Mouse (Mus musculus) midbrain, embryonic 16.5 days (tissue): ENCODE results near the gene Sec16b. TPM values are rescaled to one million over a fixed set of nuclear protein-coding genes. Genes with fewer than 3 reads are reported as not detected.

Experiments
- ATAC-seq: fragments of 200-750 bp; cut with Nextera tagmentation; 2 replicates; pipeline ENCODE4 v1.8.0; 2017; ENCODE audit warnings: moderate TSS enrichment
- H3K27ac ChIP-seq: fragments of 300-500 bp; sonication (generic); 2 replicates; pipeline ENCODE4 v1.5.1; 2014; ENCODE audit warnings: mild to moderate bottlenecking, low read length, mixed read lengths
- H3K27me3 ChIP-seq: fragments of 300-500 bp; sonication (generic); 2 replicates; pipeline ENCODE4 v1.6.1; 2014; ENCODE audit warnings: low read depth, low read length, mixed read lengths; ENCODE audit not compliant: control insufficient read depth, insufficient read depth
- H3K36me3 ChIP-seq: fragments of 300-500 bp; sonication (generic); 2 replicates; pipeline ENCODE4 v1.6.1; 2014; ENCODE audit warnings: mild to moderate bottlenecking, low read length, moderate library complexity, mixed read lengths; ENCODE audit not compliant: control insufficient read depth, insufficient read depth
- H3K4me1 ChIP-seq: fragments of 300-500 bp; sonication (generic); 2 replicates; pipeline ENCODE4 v1.6.1; 2014; ENCODE audit warnings: mild to moderate bottlenecking, low read length, mixed read lengths; ENCODE audit not compliant: control insufficient read depth, insufficient read depth
- H3K4me2 ChIP-seq: fragments of 300-500 bp; sonication (generic); 2 replicates; pipeline ENCODE4 v1.6.1; 2014; ENCODE audit warnings: mild to moderate bottlenecking, low read length, mixed read lengths
- H3K4me3 ChIP-seq: fragments of 300-500 bp; sonication (generic); 2 replicates; pipeline ENCODE4 v1.5.1; 2014; ENCODE audit warnings: low read depth, mild to moderate bottlenecking, low read length, moderate library complexity, mixed read lengths
- H3K9ac ChIP-seq: fragments of 300-500 bp; sonication (generic); 2 replicates; pipeline ENCODE4 v1.6.1; 2014; ENCODE audit warnings: low read depth, low read length, mixed read lengths
- H3K9me3 ChIP-seq: fragments of 300-500 bp; sonication (generic); replicated peaks from 2 replicates; pipeline ENCODE4 v1.6.1; 2014; ENCODE audit warnings: mild to moderate bottlenecking, low read length, mixed read lengths; ENCODE audit not compliant: control insufficient read depth, poor library complexity, severe bottlenecking
- WGBS: fragments of 180-500 bp; shearing (Covaris S2); extraction: QIAGEN DNeasy Blood & Tissue Kit; methylation state at CpG from one replicate; pipeline ENCODE4 v1.1.7; 2014; 5-methylcytosine and 5-hydroxymethylcytosine counted together
- polyA plus RNA-seq: library from polyadenylated mRNA; unstranded; fragments of >200 nt; fragmentation: Nextera tagmentation; extraction: Ambion mirVana; gene quantifications from 2 replicates; pipeline ENCODE4 v1.2.1, GENCODE M21; 2015

Gene Sec16b
- 0.32 and 0.36 TPM in 2 replicates for polyA plus RNA-seq

GRCm38 (mm10) chr1:157506522-157506921 lies at the start of gene Sec16b:
TSS of gene Sec16b (plus strand) at chr1:157506728.
- H3K9me3 ChIP-seq, result no peaks in the 10 kb centered on the region
- no peak within 1 kb of the TSS for H3K4me2 ChIP-seq
- WGBS, result 25% methylated on average over 5 of the region's 5 CpGs
- no peaks in the 10 kb centered on the region for H3K27me3 ChIP-seq
- no peak within 1 kb of the TSS for H3K27ac ChIP-seq
- H3K36me3 ChIP-seq, result no peaks in the 10 kb centered on the region
- H3K4me1 ChIP-seq, result peaks cover 3% of the 10 kb centered on the region; the same call in 1 of the 2 replicates
- H3K4me3 ChIP-seq, result no peak within 1 kb of the TSS
- H3K9ac ChIP-seq, result no peak within 1 kb of the TSS
- no peak for ATAC-seq

- peaks cover 6% of the 10 kb centered on the region; the same call in 1 of the 2 replicates for H3K4me1 ChIP-seq
- 32% methylated on average over 3 of the region's 3 CpGs for WGBS
- no peak overlapping the region for H3K4me3 ChIP-seq
- H3K27ac ChIP-seq, result no peak overlapping the region
- no peak for ATAC-seq
- no peaks in the 10 kb centered on the region for H3K36me3 ChIP-seq
- H3K9me3 ChIP-seq, result no peaks in the 10 kb centered on the region
- H3K4me2 ChIP-seq, result no peak overlapping the region
- H3K9ac ChIP-seq, result no peak overlapping the region
- no peaks in the 10 kb centered on the region for H3K27me3 ChIP-seq
Measured at GRCm38 (mm10) chr1:157457789-157458188, 48.7 kb upstream of the Sec16b start.

DNA sequence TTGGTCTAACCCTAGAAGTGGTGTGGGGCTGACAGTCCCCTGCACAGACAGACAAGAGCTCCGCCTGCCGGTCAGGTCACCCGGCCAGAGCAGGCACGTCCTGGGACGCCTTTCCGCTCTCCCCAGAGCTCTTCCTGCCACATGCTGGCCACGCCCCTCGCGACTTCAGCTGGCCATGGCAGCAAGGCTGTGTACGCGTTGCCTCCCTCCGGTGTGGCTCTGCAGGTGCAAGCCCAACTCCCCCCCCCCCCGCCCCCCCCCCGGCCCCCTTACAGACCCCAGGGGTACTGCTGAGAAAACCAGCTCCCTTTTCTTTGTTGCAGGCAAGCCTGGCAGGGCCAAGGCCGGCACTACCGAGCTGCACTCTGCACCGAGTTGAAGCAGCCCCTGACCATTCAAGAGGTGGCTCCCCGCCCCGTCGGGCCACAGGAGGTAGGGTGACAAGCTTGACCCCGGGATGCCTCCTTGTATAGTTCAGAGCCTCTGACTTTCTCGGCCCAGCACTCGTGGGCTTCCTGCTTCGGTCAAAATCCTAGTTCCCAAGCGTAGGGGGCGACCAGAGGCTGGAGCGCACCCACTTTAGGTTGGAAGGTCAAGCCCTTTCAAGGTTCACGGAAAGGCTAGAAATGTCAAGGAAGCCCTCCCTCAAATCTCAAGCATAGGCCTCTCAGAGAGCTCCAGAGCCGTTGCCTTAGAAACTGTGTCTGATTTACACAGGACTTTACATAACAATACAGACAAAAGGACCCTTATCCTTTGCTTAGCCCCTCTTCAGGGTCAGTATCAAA lies 47.9 kb upstream of the Sec16b start, which contains the start of gene Cryzl2:
Gene Cryzl2 (plus strand): TSS at position 157 of the 788 bp plus-strand sequence.
- H3K9ac ChIP-seq, result peak within 1 kb of the TSS; percentile 42; the same call in 1 of the 2 replicates
- H3K27ac ChIP-seq, result no peak within 1 kb of the TSS

GRCm38 (mm10) chr1:157459904-157460303 lies 46.6 kb upstream of the Sec16b start:
- 92% methylated on average over 5 of the region's 5 CpGs for WGBS
- no peak overlapping the region for H3K9ac ChIP-seq
- no peak overlapping the region for H3K4me2 ChIP-seq
- H3K4me1 ChIP-seq, result peaks cover 6% of the 10 kb centered on the region; the same call in 1 of the 2 replicates
- no peaks in the 10 kb centered on the region for H3K9me3 ChIP-seq
- no peaks in the 10 kb centered on the region for H3K27me3 ChIP-seq
- no peak for ATAC-seq
- no peak overlapping the region for H3K27ac ChIP-seq
- H3K36me3 ChIP-seq, result no peaks in the 10 kb centered on the region
- no peak overlapping the region for H3K4me3 ChIP-seq

More for the DNA sequence above, 47.9 kb upstream of the Sec16b start, which contains the start of gene Cryzl2:
- no peaks in the 10 kb centered on the region for H3K36me3 ChIP-seq
- ATAC-seq, result peak; percentile 86
- H3K27me3 ChIP-seq, result no peaks in the 10 kb centered on the region
- no peaks in the 10 kb centered on the region for H3K9me3 ChIP-seq
- peaks cover 6% of the 10 kb centered on the region; the same call in 1 of the 2 replicates for H3K4me1 ChIP-seq
- H3K4me3 ChIP-seq, result peak within 1 kb of the TSS; percentile 20
- WGBS, result 2% methylated on average over 26 of the region's 29 CpGs
- H3K4me2 ChIP-seq, result peak within 1 kb of the TSS; percentile 53

DNA sequence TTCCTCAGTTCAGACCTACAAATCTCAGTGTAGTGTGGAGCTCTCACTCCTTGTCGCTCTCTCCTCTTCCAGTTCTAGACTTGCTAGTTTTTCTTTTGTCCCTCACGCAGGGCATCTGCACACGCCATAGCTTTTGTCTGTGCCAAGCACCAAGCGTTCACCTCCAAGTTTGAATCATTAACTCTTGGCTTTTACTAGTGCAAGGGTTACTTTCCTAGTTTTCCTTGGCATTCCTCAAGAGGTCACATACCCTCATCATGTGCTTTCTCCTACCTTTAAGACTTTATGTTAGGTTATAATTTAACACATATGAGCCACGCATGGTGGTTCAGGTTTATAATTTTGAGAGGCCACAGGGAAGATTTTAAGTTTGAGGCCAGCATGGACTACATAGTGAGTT lies 45.3 kb upstream of the Sec16b start:
- no peak for ATAC-seq
- 97% methylated on average over 5 of the region's 5 CpGs for WGBS
- Histone ChIP-seq H3K4me1 (peaks cover 6% of the 10 kb centered on the region; the same call in 1 of the 2 replicates), H3K27me3 (no peaks in the 10 kb centered on the region), H3K4me3 (no peak overlapping the region), H3K9ac (no peak overlapping the region), H3K27ac (no peak overlapping the region), H3K9me3 (no peaks in the 10 kb centered on the region), H3K4me2 (no peak overlapping the region), H3K36me3 (no peaks in the 10 kb centered on the region)

GRCm38 (mm10) chr1:157462336-157462735 lies 44.2 kb upstream of the Sec16b start:
- Histone ChIP-seq H3K27ac (no peak overlapping the region), H3K9ac (no peak overlapping the region), H3K4me2 (no peak overlapping the region), H3K9me3 (no peaks in the 10 kb centered on the region), H3K36me3 (no peaks in the 10 kb centered on the region), H3K4me3 (no peak overlapping the region), H3K4me1 (peaks cover 6% of the 10 kb centered on the region; the same call in 1 of the 2 replicates), H3K27me3 (no peaks in the 10 kb centered on the region)
- WGBS, result 76% methylated on average over 3 of the region's 3 CpGs
- ATAC-seq, result no peak

DNA sequence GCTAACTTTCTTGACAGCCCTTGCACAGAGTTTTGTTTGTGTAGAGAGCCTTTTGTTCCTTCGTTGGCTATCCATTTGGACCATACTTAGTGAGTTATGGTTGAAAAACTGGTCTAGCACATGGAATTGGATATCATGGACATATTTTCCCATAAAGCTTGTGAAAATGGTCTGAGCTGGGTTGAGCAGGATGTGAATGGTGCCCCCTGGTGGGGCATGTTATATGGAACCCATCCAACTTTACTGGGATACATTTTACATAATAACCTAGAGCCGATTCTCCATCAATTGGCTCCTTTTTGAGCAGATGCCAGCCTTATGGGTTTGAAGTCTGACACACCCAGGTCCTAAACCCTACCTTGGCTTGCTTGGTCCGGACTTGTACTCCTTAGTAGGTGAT lies 41.3 kb upstream of the Sec16b start:
- no peaks in the 10 kb centered on the region for H3K9me3 ChIP-seq
- H3K4me2 ChIP-seq, result no peak overlapping the region
- no peak overlapping the region for H3K4me3 ChIP-seq
- WGBS, result 85% methylated on average over 3 of the region's 3 CpGs
- no peaks in the 10 kb centered on the region for H3K27me3 ChIP-seq
- no peaks in the 10 kb centered on the region for H3K36me3 ChIP-seq
- no peak for ATAC-seq
- no peak overlapping the region for H3K9ac ChIP-seq
- no peak overlapping the region for H3K27ac ChIP-seq
- no peaks in the 10 kb centered on the region for H3K4me1 ChIP-seq

DNA sequence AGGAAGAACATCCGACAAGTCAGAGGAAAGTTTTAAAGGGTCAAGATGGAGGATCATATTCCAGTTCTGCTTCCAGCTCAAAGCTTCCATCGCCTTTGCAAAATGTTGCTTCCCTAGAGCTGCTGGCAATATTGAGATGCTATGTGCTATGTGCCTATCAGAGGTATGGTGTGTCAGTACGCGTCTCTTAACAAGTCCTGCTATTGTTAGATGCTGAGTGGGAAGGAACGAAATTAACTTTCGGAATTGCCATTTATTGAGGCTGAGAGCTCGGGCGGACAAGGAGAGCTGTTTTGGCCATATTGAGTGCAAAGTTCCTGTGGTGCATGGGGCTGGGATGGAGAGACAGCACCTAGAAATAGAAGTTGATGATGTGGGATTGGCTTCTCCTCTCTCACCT lies 38.7 kb upstream of the Sec16b start:
- no peak for ATAC-seq
- Histone ChIP-seq H3K27ac (no peak overlapping the region), H3K36me3 (no peaks in the 10 kb centered on the region), H3K4me3 (no peak overlapping the region), H3K4me2 (no peak overlapping the region), H3K4me1 (no peaks in the 10 kb centered on the region), H3K27me3 (no peaks in the 10 kb centered on the region), H3K9me3 (no peaks in the 10 kb centered on the region), H3K9ac (no peak overlapping the region)
- WGBS, result 93% methylated on average over 8 of the region's 8 CpGs

DNA sequence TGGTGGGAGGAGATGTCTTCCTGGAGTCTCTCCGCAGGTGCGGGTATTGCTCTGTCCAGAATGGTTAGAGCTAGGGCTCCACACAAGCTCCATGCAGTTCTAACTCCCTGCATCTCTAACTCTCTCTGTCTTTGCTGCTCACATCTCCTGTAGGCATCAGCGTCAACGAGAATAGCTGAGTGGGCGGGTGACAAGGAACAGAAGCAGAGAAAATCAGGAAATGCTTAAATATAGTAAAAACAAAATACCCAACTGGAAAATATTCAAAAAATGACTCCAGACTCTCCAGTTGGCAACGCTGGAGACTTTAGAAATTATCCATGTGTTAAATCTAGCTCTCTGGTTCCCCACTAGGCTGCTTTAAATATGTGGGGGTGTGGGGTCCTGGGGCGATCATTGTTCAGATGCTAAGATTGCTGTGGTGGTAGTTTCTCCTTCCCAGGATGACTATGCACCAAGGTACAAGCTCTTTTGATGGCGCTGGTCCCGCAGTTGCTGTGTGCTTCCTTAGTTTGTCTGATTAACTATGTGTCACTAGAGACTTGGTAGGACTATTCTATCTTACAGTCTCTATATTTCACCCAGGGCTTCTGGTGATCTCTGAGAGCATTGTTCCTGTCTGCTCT lies 35.7 kb upstream of the Sec16b start:
- Histone ChIP-seq H3K27ac (no peak overlapping the region), H3K9me3 (no peaks in the 10 kb centered on the region), H3K9ac (no peak overlapping the region), H3K4me3 (no peak overlapping the region), H3K27me3 (no peaks in the 10 kb centered on the region), H3K4me1 (no peaks in the 10 kb centered on the region), H3K36me3 (no peaks in the 10 kb centered on the region), H3K4me2 (no peak overlapping the region)
- WGBS, result 94% methylated on average over 9 of the region's 9 CpGs
- no peak for ATAC-seq
